Mouse (Mus musculus) kidney, adult 8-10 months (tissue): ENCODE results near the gene Gm47959.

ENCODE experiments used
- DNase-seq, 2 experiments: peaks; one replicate each; pipeline ENCODE4 v3.0.0; 2022

Gene Gm47959

GRCm38 (mm10) chr1:83034509-83034908 lies 34.2 kb downstream of the Gm47959 start:
- no peak for DNase-seq

DNA sequence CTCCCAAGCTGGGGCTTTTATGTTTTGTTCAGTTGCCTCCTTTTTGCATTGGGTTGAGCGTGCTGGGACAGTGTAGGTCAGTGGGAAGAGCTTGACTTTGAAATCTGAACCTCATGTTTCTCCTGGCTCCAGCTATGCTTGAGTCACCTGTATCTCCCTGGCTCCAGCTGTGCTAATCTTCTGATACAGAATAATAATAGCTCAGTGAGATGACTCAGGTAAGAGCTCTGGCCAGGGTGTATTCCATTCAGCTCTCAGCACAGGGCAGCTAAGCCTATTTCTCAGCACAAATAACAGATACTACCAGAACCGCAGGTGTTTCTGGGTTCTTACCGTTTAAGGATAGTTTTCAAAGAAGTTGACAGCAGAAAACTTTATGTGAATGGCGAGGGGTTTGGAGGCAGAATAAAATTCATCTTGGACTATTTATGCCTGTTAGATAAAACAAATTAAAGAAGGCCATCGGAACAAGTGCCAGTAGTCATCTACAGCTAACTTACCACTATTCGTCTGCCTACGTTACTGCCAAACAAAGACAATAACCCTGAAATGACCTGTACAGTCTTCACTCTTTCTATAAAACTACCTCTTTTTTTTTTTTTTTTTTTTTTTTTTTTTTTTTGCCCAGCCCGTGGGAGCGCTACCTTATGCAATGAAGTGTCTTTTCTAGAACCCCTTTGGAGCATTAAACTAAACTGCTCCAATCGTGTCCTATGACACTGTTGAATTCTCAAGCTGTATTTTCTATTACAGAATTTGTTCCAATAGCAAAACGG lies 36.7 kb downstream of the Gm47959 start:
- no peak for DNase-seq

DNA sequence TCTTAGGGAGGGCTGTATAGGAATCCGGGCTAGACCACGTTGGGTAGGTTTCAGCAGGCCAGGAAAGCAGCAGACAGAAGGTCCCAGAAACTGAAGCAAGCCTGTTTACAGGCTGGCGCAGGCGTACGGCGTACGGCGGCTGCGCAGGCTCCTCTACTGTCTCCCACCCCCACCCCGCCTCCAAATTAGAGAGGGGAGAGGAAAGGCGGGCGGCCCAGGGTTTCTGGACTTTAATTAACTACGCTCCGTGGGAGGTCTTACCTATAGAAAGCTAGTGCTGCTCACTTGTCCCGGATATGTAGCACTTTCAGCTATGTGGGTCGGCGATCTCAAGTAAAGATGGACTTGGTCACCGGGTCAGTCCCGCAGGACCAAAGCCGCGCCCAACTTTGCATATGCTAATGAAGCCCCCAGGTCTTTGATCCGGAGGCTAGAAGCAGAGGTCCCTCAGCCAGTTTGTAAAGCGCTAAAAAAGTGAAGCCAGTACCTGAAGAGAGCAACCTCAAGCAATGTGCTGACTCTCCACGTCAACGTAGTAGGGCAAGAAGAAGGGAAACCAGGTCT lies 37.8 kb downstream of the Gm47959 start, which contains the start of gene Slc19a3:
Gene Slc19a3, minus strand, starts transcription at position 340 of the 564 bp plus-strand sequence.
- peak; percentile 32 to 49 for DNase-seq

- DNase-seq, result no peak
Observed at GRCm38 (mm10) chr1:83039080-83039479, 38.7 kb downstream of the Gm47959 start.

DNA sequence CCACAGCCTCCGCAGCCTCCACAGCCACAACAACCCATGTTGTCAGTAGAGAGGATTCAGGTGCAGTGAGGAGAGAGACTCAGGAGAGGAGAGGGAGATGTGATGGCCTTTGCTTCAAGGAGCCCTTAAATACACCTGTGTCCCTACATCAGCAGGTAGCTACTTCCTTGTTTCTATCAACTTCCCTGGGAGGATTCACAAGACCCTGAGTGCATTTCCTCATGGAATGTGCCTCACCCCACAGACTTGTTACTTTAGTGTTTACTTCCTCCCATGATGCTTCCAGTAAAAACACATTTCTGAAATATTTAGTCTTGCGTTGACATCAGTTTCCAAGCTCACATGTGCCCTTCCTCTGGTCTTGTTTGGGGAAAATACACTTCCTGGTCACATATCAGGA lies 42.0 kb downstream of the Gm47959 start, which contains the start of gene Krtap28-10:
Gene Krtap28-10, minus strand, starts transcription at position 101 of the 400 bp plus-strand sequence.
- no peak for DNase-seq

DNA sequence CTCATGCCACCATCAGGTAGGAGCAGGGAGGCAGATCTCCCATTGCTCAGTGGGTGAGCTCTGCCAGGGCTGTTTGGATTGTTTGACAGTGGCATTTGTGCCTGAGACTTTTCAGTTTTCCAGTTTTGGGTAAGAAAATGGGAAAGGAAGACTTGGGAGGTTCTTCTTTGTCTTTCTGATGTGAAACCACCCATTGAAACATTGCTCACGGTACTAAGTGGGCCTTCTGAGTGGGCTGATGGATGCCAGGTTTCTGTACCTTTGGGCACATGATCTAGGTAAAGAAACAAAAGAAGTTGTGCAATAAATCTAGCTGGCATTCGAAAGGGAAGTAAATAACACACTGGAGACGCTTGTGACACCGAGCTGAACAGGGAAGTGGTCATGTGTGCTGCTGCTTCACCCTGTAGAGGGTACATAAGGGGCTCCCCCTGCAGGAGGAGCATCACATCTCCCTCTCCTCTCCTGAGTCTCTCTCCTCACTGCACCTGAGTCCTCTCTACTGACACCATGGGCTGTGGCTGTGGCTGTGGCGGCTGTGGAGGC lies 44.6 kb downstream of the Gm47959 start, which contains the start of gene Gm47969:
Gene Gm47969, plus strand, starts transcription at position 51 of the 546 bp plus-strand sequence.
- no peak for DNase-seq
